Mouse (Mus musculus) forebrain, embryonic 16.5 days (tissue): ENCODE results near the gene Ppm1f. TPM values are rescaled to one million over a fixed set of nuclear protein-coding genes. Genes with fewer than 3 reads are reported as not detected.

ENCODE experiments used
- polyA plus RNA-seq: library from polyadenylated mRNA; unstranded; fragments of >200 nt; fragmentation: Nextera tagmentation; extraction: Ambion mirVana; gene quantifications from 2 replicates; pipeline ENCODE4 v1.2.1, GENCODE M21; 2015

The Ppm1f gene
- polyA plus RNA-seq, 1 experiment from 2014 or later = 29.3 TPM

Other genes starting within 250 kb of the Ppm1f start
- gene Olfr19, start 220.1 kb upstream of the Ppm1f start, polyA plus RNA-seq = not detected in 2 replicates
- 10.3 and 12.5 TPM in 2 replicates for gene Spag6l, start 67.0 kb upstream of the Ppm1f start, polyA plus RNA-seq
- 0.25 TPM in 1 of 2 replicates, not detected in the other for gene Igll1, start 32.5 kb upstream of the Ppm1f start, polyA plus RNA-seq
- gene Top3b, start 25.7 kb upstream of the Ppm1f start, polyA plus RNA-seq = 72.5 and 84.1 TPM in 2 replicates
- 3.0 and 4.4 TPM in 2 replicates for gene Vpreb1, start 25.6 kb upstream of the Ppm1f start, polyA plus RNA-seq
- 196 and 210 TPM in 2 replicates for gene Mapk1, start 86.9 kb downstream of the Ppm1f start, polyA plus RNA-seq
- 171 and 173 TPM in 2 replicates for gene Ypel1, start 173.2 kb downstream of the Ppm1f start, polyA plus RNA-seq
- gene Ppil2, start 214.8 kb downstream of the Ppm1f start, polyA plus RNA-seq = 158 and 182 TPM in 2 replicates
- gene 2610318N02Rik, start 228.7 kb downstream of the Ppm1f start, polyA plus RNA-seq = 18.4 and 21.2 TPM in 2 replicates
- 36.8 and 40.3 TPM in 2 replicates for gene Sdf2l1, start 235.9 kb downstream of the Ppm1f start, polyA plus RNA-seq
- gene Ydjc, start 248.2 kb downstream of the Ppm1f start, polyA plus RNA-seq = 26.2 and 32.9 TPM in 2 replicates